Mouse (Mus musculus) thymus, adult 2 months (tissue): ENCODE data around the gene Ankrd13c. TPM values are rescaled to one million over a fixed set of nuclear protein-coding genes. Genes with fewer than 3 reads are reported as not detected.

Experiments
- DNase-seq: peaks from one replicate; pipeline ENCODE4 v3.0.0; 2021
- H3K27ac ChIP-seq: fragments of 200-500 bp; 2 replicates; pipeline ENCODE4 v1.5.1; 2012; ENCODE audit warnings: low read length, control low read depth; ENCODE audit not compliant: control insufficient read depth, insufficient read depth
- H3K27me3 ChIP-seq: fragments of 200-500 bp; 2 replicates; pipeline ENCODE4 v1.6.1; 2012; ENCODE audit warnings: mild to moderate bottlenecking, low read length, moderate library complexity, mixed read lengths; ENCODE audit not compliant: control insufficient read depth, insufficient read depth
- H3K36me3 ChIP-seq: fragments of 200-500 bp; 2 replicates; pipeline ENCODE4 v1.6.1; 2012; ENCODE audit warnings: mild to moderate bottlenecking, low read length, moderate library complexity; ENCODE audit not compliant: control insufficient read depth, insufficient read depth
- H3K4me1 ChIP-seq: fragments of 200-500 bp; replicated peaks from 2 replicates; pipeline ENCODE4 v1.6.1; 2012; ENCODE audit warnings: low read length; ENCODE audit not compliant: control insufficient read depth, insufficient read depth
- H3K4me3 ChIP-seq: fragments of 200-500 bp; 2 replicates; pipeline ENCODE4 v1.5.1; 2012; ENCODE audit warnings: mild to moderate bottlenecking, low read length, control low read depth, moderate library complexity; ENCODE audit not compliant: control insufficient read depth, insufficient read depth
- CTCF ChIP-seq: fragments of 200-500 bp; IDR thresholded peaks from 2 replicates; pipeline ENCODE4 v1.5.1; 2012; ENCODE audit warnings: mild to moderate bottlenecking, control low read depth, low read length, moderate library complexity, borderline replicate concordance; ENCODE audit not compliant: control insufficient read depth, poor library complexity, insufficient read depth; ENCODE audit errors: extremely low read depth
- POLR2A ChIP-seq: fragments of 200-500 bp; IDR thresholded peaks from 2 replicates; pipeline ENCODE4 v1.6.1; 2012; ENCODE audit warnings: mild to moderate bottlenecking, low read length, control low read depth, moderate library complexity; ENCODE audit not compliant: control insufficient read depth, poor library complexity, insufficient read depth; ENCODE audit errors: extremely low read depth
- WGBS: fragments of 180-500 bp; shearing (Covaris S2); methylation state at CpG from one replicate; pipeline ENCODE4 v1.1.7; 2018; 5-methylcytosine and 5-hydroxymethylcytosine counted together
- polyA plus RNA-seq: library from polyadenylated mRNA; depleted of rRNA; stranded (reverse); fragments of >200 nt; gene quantifications from 2 replicates; pipeline ENCODE4 v1.2.3, GENCODE M21; 2012

Gene Ankrd13c
- polyA plus RNA-seq, 1 experiment: 18.7 TPM

DNA sequence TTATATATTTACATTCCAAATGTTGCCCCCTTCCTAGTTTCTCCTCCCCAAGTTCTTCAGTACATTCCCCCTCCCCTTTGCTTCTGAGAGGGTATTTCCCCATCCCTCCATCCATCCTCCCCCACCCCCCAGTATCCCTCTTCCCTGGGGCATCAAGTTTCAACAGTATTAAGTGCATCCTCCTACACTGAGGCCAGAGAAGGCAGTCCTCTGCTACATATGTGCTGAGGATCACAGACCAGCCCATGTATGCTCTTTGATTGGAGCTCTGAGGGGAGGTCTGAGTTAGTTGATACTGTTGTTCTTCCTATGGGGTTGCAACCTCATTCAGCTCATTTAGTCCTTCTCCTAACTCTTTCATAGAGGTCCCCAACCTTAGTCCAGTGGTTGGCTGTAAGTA, 32.6 kb downstream of the Ankrd13c start:
- Histone ChIP-seq H3K36me3 (no peaks in the 10 kb centered on the region), H3K27ac (no peak overlapping the region), H3K27me3 (no peaks in the 10 kb centered on the region), H3K4me3 (no peak overlapping the region), H3K4me1 (no peaks in the 10 kb centered on the region)
- no peak for DNase-seq
- TF ChIP-seq POLR2A (no peak), CTCF (no peak)

DNA sequence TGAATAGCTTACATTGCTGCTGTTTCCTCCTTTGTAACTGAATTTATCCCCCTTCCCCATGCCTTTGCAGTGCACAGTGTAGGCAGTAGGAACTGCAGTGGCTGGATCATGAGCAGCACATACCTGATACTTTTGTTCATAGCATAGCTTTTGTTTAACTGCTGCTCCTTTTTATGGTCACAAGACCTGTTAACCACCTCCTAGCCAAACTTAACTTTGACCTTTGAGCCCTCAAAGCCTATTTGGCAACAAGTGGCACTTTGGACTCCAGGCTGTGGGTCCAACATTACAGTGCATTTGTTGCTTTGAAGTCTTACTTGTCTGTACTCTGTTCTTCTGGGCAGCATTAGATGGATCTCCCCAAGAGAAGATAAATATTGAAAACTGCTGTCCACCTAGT, 46.3 kb downstream of the Ankrd13c start:
- H3K4me1 ChIP-seq: no peaks in the 10 kb centered on the region
- H3K36me3 ChIP-seq: peaks cover 24% of the 10 kb centered on the region
- no peak overlapping the region for H3K4me3 ChIP-seq
- no peaks in the 10 kb centered on the region for H3K27me3 ChIP-seq
- TF ChIP-seq CTCF (no peak), POLR2A (no peak)
- H3K27ac ChIP-seq: no peak overlapping the region
- no peak for DNase-seq

- no peak overlapping the region for H3K27ac ChIP-seq
- WGBS: 95% methylated on average over 2 of the region's 2 CpGs
- no peaks in the 10 kb centered on the region for H3K27me3 ChIP-seq
- H3K36me3 ChIP-seq: peaks cover 10% of the 10 kb centered on the region
- DNase-seq: no peak
- no peaks in the 10 kb centered on the region for H3K4me1 ChIP-seq
- H3K4me3 ChIP-seq: no peak overlapping the region
- TF ChIP-seq CTCF (no peak), POLR2A (no peak)
Measured at GRCm38 (mm10) chr3:157995726-157996125, 48.7 kb downstream of the Ankrd13c start.

- WGBS: 31% methylated on average over 1 of the region's 1 CpGs
- no peak overlapping the region for H3K4me3 ChIP-seq
- no peak for TF ChIP-seq CTCF
- TF ChIP-seq POLR2A: no peak
- H3K4me1 ChIP-seq: no peaks in the 10 kb centered on the region
- DNase-seq: no peak
- no peak overlapping the region for H3K27ac ChIP-seq
- H3K36me3 ChIP-seq: peaks cover 34% of the 10 kb centered on the region
- no peaks in the 10 kb centered on the region for H3K27me3 ChIP-seq
Measured at GRCm38 (mm10) chr3:157998742-157999369, 51.8 kb downstream of the Ankrd13c start.

DNA sequence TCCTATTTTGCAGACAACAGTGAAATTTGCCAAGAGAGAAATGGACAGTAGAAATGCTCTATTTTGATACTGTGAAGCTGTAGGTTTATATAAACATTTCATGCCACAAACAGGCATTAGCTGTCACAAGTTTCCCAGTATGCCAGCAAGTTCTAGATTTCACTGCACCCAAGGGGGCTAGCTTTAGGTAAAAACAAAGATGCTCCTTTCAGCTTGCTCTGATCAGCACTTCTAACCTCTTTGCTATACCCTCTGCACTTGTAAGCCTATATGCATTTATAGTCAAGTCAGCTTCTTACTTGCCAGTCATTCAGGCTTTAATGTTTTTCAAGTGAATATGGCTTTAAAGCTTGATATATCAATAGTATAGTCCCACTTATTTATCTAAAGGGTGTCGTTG, 61.6 kb downstream of the Ankrd13c start:
- Histone ChIP-seq H3K36me3 (peaks cover 48% of the 10 kb centered on the region), H3K27ac (no peak overlapping the region), H3K27me3 (no peaks in the 10 kb centered on the region), H3K4me1 (no peaks in the 10 kb centered on the region), H3K4me3 (no peak overlapping the region)
- no peak for DNase-seq
- WGBS: 98% methylated on average over 1 of the region's 1 CpGs
- TF ChIP-seq POLR2A (no peak), CTCF (no peak)

- Histone ChIP-seq H3K27ac (no peak overlapping the region), H3K27me3 (no peaks in the 10 kb centered on the region), H3K36me3 (peaks cover 47% of the 10 kb centered on the region), H3K4me1 (no peaks in the 10 kb centered on the region), H3K4me3 (no peak overlapping the region)
- WGBS: 81% methylated on average over 1 of the region's 1 CpGs
- DNase-seq: no peak
- TF ChIP-seq POLR2A (no peak), CTCF (no peak)
Measured at GRCm38 (mm10) chr3:158009762-158010320, 62.8 kb downstream of the Ankrd13c start.
